Mouse (Mus musculus): ENCODE data around the gene Glis3.

DNA sequence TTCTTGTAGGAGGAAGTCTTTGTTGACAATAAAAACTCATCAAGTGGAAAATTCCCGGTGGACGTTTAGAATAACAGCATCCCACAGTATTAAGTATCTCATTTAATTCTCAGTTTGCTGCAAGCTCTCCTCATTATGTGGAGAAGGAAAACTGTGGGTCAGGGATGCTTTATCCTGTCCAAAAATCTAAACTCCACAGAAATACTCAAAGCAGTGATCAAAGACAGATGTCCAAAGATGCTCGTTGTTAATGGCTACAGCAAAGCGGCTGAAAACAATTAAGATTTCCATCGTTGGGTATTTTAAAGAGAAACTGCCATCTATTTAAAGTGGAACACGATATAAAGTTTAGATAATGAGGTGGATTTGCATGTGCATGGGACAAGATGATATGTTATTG is 454.2 kb downstream of the Glis3 start:
- no peak for TF ChIP-seq EP300 (IDR thresholded peaks at IDR 0.05; ENCODE audit: low read depth)
- no peak for TF ChIP-seq CTCF (IDR thresholded peaks at IDR 0.05; ENCODE audit: low read depth)

All from liver, embryonic 14.5 days (tissue).